In the genomic region with DNA sequence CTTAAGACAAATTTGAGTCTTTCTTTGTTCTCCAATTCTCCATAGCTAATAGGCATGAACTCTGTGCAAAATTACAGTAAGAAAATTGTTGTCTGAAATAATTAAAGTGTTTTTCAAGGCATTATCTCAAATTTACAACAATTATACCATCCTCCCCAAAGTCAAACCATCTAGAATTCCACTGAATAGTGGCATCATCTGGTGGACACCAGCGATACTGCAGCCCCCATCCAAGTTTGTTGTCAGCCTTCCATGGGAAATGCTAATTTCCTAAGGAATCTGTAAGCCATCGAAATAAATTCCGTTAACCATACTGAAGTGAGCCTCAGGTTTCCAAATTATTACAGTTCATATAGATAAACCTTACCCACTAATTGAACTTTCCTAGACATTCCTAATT, we compare ENCODE assay signal across 8 mouse cellular contexts.
A peak's percentile ranks its signal among the peaks of the same experiment; 100 is the strongest.
DNase-seq lines count a peak whose midpoint lies in the region; TF ChIP-seq lines count a peak whose summit lies in the region.

No protein-coding gene starts in this region.

- no peak for TF ChIP-seq POLR2A in cerebellum, adult 2 months (IDR thresholded peaks at IDR 0.05; ENCODE audit: borderline replicate concordance, insufficient read depth, low read length)
- no peak for TF ChIP-seq POLR2A in brain, embryonic 14.5 days (IDR thresholded peaks at IDR 0.05; ENCODE audit: borderline replicate concordance, extremely low read depth, insufficient read depth, insufficient read length, poor library complexity, severe bottlenecking)

- no peak overlapping the region for H3K4me3 ChIP-seq in cerebellum, adult 2 months (replicated peaks; ENCODE audit: insufficient read depth, low read depth, low read length)

- no peak for DNase-seq in cerebellum, adult 2 months
- DNase-seq in cerebellum, adult 11-12 months: no peak
- peak; percentile 47 for DNase-seq in layer of hippocampus, adult 11-12 months (ENCODE audit: low spot score)
- no peak for DNase-seq in layer of hippocampus, adult 9-11 months
- DNase-seq in brain, embryonic 14.5 days (ENCODE audit: low read depth): peak; percentile 74
- DNase-seq in lung, postnatal 10 days: peak; percentile 65
- DNase-seq in urinary bladder, adult 2 months (ENCODE audit: low spot score): no peak
- DNase-seq in thymus, postnatal 25 days: no peak

- peak; percentile 68 for TF ChIP-seq CTCF in cerebellum, adult 2 months (IDR thresholded peaks at IDR 0.05; ENCODE audit: borderline replicate concordance, insufficient read depth, low read depth, low read length)
- peak; percentile 78; the same call in 1 of the 2 replicates for TF ChIP-seq CTCF in brain, embryonic 14.5 days (IDR thresholded peaks at IDR 0.05; ENCODE audit: borderline replicate concordance, extremely low read depth, insufficient read depth, insufficient read length)

- WGBS in cerebellum, adult 2 months: 31% methylated on average over 3 of the region's 3 CpGs

- H3K27ac ChIP-seq in cerebellum, adult 2 months (ENCODE audit: insufficient read depth, low read length): no peak overlapping the region

- no peaks in the 10 kb centered on the region; the same call in 1 of the 2 replicates for H3K4me1 ChIP-seq in cerebellum, adult 2 months (ENCODE audit: control insufficient read depth, insufficient read depth, low read length)

- no peaks in the 10 kb centered on the region; the same call in 1 of the 2 replicates for H3K27me3 ChIP-seq in cerebellum, adult 2 months (ENCODE audit: control insufficient read depth, insufficient read depth, low read length)

Comparison
In these comparisons a context has a peak if more than half of its experiments do, and no peak if none do; other contexts are left out.
1. DNase-seq: peak in layer of hippocampus, adult 11-12 months (single experiment), brain, embryonic 14.5 days (single experiment) and lung, postnatal 10 days (single experiment); none in cerebellum, adult 2 months (0 of 2), cerebellum, adult 11-12 months (single experiment), layer of hippocampus, adult 9-11 months (single experiment), urinary bladder, adult 2 months (single experiment) and thymus, postnatal 25 days (single experiment).